In genomic region chr9:63909618-63910017, GRCm38 (mm10) we compare ENCODE assay signal across 8 mouse cellular contexts.
DNase-seq lines count a peak whose midpoint lies in the region; ATAC-seq and TF ChIP-seq lines count a peak whose summit lies in the region.

No protein-coding gene starts in this region.

- no peak overlapping the region for H3K9ac ChIP-seq in hindbrain, embryonic 16.5 days (ENCODE audit: low read depth, low read length)
- H3K9ac ChIP-seq in intestine, postnatal 0 days (ENCODE audit: low read depth, low read length): no peak overlapping the region

- H3K4me3 ChIP-seq in hindbrain, embryonic 10.5 days: no peak overlapping the region
- no peak overlapping the region for H3K4me3 ChIP-seq in hindbrain, embryonic 16.5 days (ENCODE audit: low read length)
- no peak overlapping the region for H3K4me3 ChIP-seq in intestine, postnatal 0 days (ENCODE audit: low read depth, low read length)
- H3K4me3 ChIP-seq in olfactory bulb, adult 2 months (ENCODE audit: insufficient read depth, low read depth, low read length): no peak overlapping the region

- no peak overlapping the region for H3K4me2 ChIP-seq in hindbrain, embryonic 16.5 days (ENCODE audit: low read length)
- H3K4me2 ChIP-seq in intestine, postnatal 0 days (replicated peaks; ENCODE audit: low read depth): no peak overlapping the region

- TF ChIP-seq POLR2A in olfactory bulb, adult 2 months (IDR thresholded peaks at IDR 0.05; ENCODE audit: insufficient read depth, low read depth, low read length): no peak

- H3K36me3 ChIP-seq in hindbrain, embryonic 10.5 days: no peaks in the 10 kb centered on the region
- H3K36me3 ChIP-seq in hindbrain, embryonic 16.5 days (ENCODE audit: control insufficient read depth, insufficient read depth, low read length): no peaks in the 10 kb centered on the region
- no peaks in the 10 kb centered on the region for H3K36me3 ChIP-seq in intestine, postnatal 0 days (ENCODE audit: control insufficient read depth, insufficient read depth)

- WGBS in hindbrain, embryonic 10.5 days: 17% methylated on average over 5 of the region's 5 CpGs
- WGBS in hindbrain, embryonic 16.5 days: 20% methylated on average over 5 of the region's 5 CpGs
- 8% methylated on average over 5 of the region's 5 CpGs for WGBS in intestine, postnatal 0 days
- whole genome bisulfite sequencing in olfactory bulb, adult 2 months: 12% methylated on average over 5 of the region's 5 CpGs

- intact Hi-C loops in left cerebral cortex, postnatal 25 days (cut with DNase I): no loop called here

- no peaks in the 10 kb centered on the region for H3K4me1 ChIP-seq in hindbrain, embryonic 10.5 days (replicated peaks)
- no peaks in the 10 kb centered on the region for H3K4me1 ChIP-seq in hindbrain, embryonic 16.5 days (ENCODE audit: control insufficient read depth, insufficient read depth, low read depth, low read length)
- H3K4me1 ChIP-seq in intestine, postnatal 0 days (replicated peaks; ENCODE audit: control insufficient read depth, insufficient read depth, low read length): no peaks in the 10 kb centered on the region
- H3K4me1 ChIP-seq in olfactory bulb, adult 2 months (ENCODE audit: control insufficient read depth, insufficient read depth, low read length): no peaks in the 10 kb centered on the region

- ATAC-seq in hindbrain, embryonic 16.5 days: no peak
- ATAC-seq in intestine, postnatal 0 days: peak; percentile 55

- H3K27me3 ChIP-seq in hindbrain, embryonic 10.5 days (ENCODE audit: insufficient read depth, poor library complexity, severe bottlenecking): no peaks in the 10 kb centered on the region
- H3K27me3 ChIP-seq in hindbrain, embryonic 16.5 days (replicated peaks; ENCODE audit: control insufficient read depth, insufficient read depth, low read length): no peaks in the 10 kb centered on the region
- H3K27me3 ChIP-seq in intestine, postnatal 0 days (replicated peaks; ENCODE audit: control insufficient read depth, insufficient read depth, low read length): no peaks in the 10 kb centered on the region

- H3K9me3 ChIP-seq in hindbrain, embryonic 10.5 days: no peaks in the 10 kb centered on the region
- H3K9me3 ChIP-seq in hindbrain, embryonic 16.5 days (ENCODE audit: control insufficient read depth, low read length): no peaks in the 10 kb centered on the region
- H3K9me3 ChIP-seq in intestine, postnatal 0 days (ENCODE audit: control insufficient read depth): no peaks in the 10 kb centered on the region

- no peak overlapping the region for H3K27ac ChIP-seq in hindbrain, embryonic 10.5 days
- H3K27ac ChIP-seq in hindbrain, embryonic 16.5 days (ENCODE audit: low read depth, low read length): no peak overlapping the region
- H3K27ac ChIP-seq in intestine, postnatal 0 days (ENCODE audit: low read depth, low read length): no peak overlapping the region
- no peak overlapping the region for H3K27ac ChIP-seq in olfactory bulb, adult 2 months (ENCODE audit: insufficient read depth, low read depth, low read length)

- TF ChIP-seq CTCF in intestine, postnatal 0 days (IDR thresholded peaks at IDR 0.05; ENCODE audit: low read depth): peak; percentile 97
- peak; percentile 87 for TF ChIP-seq CTCF in olfactory bulb, adult 2 months (IDR thresholded peaks at IDR 0.05; ENCODE audit: insufficient read depth, low read depth, low read length)

- DNase-seq in hindbrain, embryonic 10.5 days (ENCODE audit: low spot score): peak; percentile 82
- peak; percentile 14 for DNase-seq in cerebellum, adult 11-12 months
- peak; percentile 50 to 66 for DNase-seq in frontal cortex, postnatal 14 days (ENCODE audit: low spot score in 2 of 2)
- peak; percentile 70 to 88 for DNase-seq in left cerebral cortex, postnatal 25 days (ENCODE audit: low spot score in 2 of 2)
- DNase-seq in testis, postnatal 10 days (ENCODE audit: low spot score): peak; percentile 91

Comparison
In these comparisons a context has a peak if more than half of its experiments do, and no peak if none do; other contexts are left out.
1. DNase-seq: peak in every context shown above with its lines; median percentile 91 in testis, postnatal 10 days; 82 in hindbrain, embryonic 10.5 days; 79 in left cerebral cortex, postnatal 25 days; 58 in frontal cortex, postnatal 14 days; 14 in cerebellum, adult 11-12 months.